Mouse (Mus musculus) mouse trophoblast stem cell (cell line): ENCODE data around the gene Polr2g.

Experiments
- in situ Hi-C, 2 experiments: fragments of 300-500 bp; cut with MseI, MboI; formaldehyde crosslinking; loops; 2 replicates in 1 of 2; 3 replicates in 1 of 2; pipeline ENCODE4 v1.15.1; 2025

The Polr2g gene

GRCm38 (mm10) chr19:8818301-8818798, 20.0 kb upstream of the Polr2g start:
- in situ Hi-C loops = no loop called here

GRCm38 (mm10) chr19:8817001-8817400, 18.6 kb upstream of the Polr2g start:
- in situ Hi-C loops = no loop called here

GRCm38 (mm10) chr19:8815812-8816211, 17.4 kb upstream of the Polr2g start:
- in situ Hi-C loops = no loop called here

- in situ Hi-C loops = no loop called here
Measured at GRCm38 (mm10) chr19:8806810-8807209, 8.4 kb upstream of the Polr2g start.

GRCm38 (mm10) chr19:8803879-8804660, 5.7 kb upstream of the Polr2g start:
- in situ Hi-C loops = no loop called here

GRCm38 (mm10) chr19:8803204-8803780, 4.9 kb upstream of the Polr2g start:
- in situ Hi-C loops = no loop called here

GRCm38 (mm10) chr19:8802130-8802821, 3.9 kb upstream of the Polr2g start, which contains the start of gene Zbtb3:
Zbtb3 (plus strand) TSS chr19:8802555.
- in situ Hi-C loops = no loop called here

- in situ Hi-C loops = no loop called here
Measured at GRCm38 (mm10) chr19:8798947-8799315, 554 bp upstream of the Polr2g start.

GRCm38 (mm10) chr19:8790171-8790570, 8.2 kb downstream of the Polr2g start:
- in situ Hi-C loops = no loop called here

- in situ Hi-C loops = no loop called here
Measured at GRCm38 (mm10) chr19:8789171-8789570, 9.2 kb downstream of the Polr2g start.

- in situ Hi-C loops = no loop called here
Measured at GRCm38 (mm10) chr19:8788521-8788920, 9.9 kb downstream of the Polr2g start.

GRCm38 (mm10) chr19:8786008-8786781, 12.2 kb downstream of the Polr2g start, which contains the start of gene Taf6l:
Taf6l (minus strand) TSS chr19:8786417.
- in situ Hi-C loops = no loop called here

GRCm38 (mm10) chr19:8774951-8775421, 23.4 kb downstream of the Polr2g start:
- in situ Hi-C loops = no loop called here

GRCm38 (mm10) chr19:8774086-8774835, 24.1 kb downstream of the Polr2g start, which contains the start of gene Tmem179b:
Tmem179b (minus strand) TSS chr19:8774467.
- in situ Hi-C loops = no loop called here

- in situ Hi-C loops = no loop called here
Measured at GRCm38 (mm10) chr19:8773409-8773808, 25.0 kb downstream of the Polr2g start.

GRCm38 (mm10) chr19:8772996-8773395, 25.4 kb downstream of the Polr2g start:
- in situ Hi-C loops = no loop called here

- in situ Hi-C loops = no loop called here
Measured at GRCm38 (mm10) chr19:8770567-8771270, 27.7 kb downstream of the Polr2g start, which contains the start of gene Tmem223. Tmem223 (plus strand) TSS chr19:8770996.

- in situ Hi-C loops = no loop called here
Measured at GRCm38 (mm10) chr19:8765562-8765961, 32.8 kb downstream of the Polr2g start.

GRCm38 (mm10) chr19:8763276-8763675, 35.1 kb downstream of the Polr2g start:
- in situ Hi-C loops = no loop called here

GRCm38 (mm10) chr19:8760757-8761156, 37.6 kb downstream of the Polr2g start:
- in situ Hi-C loops = no loop called here
